In genomic region chr2:165558916-165559315, GRCm38 (mm10) we compare ENCODE assay signal across 21 mouse cellular contexts. TPM values are rescaled to one million over a fixed set of nuclear protein-coding genes. Genes with fewer than 3 reads are reported as not detected.
DNase-seq lines count a peak whose midpoint lies in the region; ATAC-seq and TF ChIP-seq lines count a peak whose summit lies in the region.
"Had no signal": no experiment of that assay in that cellular context is flagged by ENCODE, and none has a peak within 500 bp of the region (broad histone marks: within the 10 kb centered on the region; RNA-seq: fewer than 3 reads in every experiment).

No protein-coding gene starts in this region.

- DNase-seq in kidney, adult 11 months: peak; percentile 58
- DNase-seq in kidney, adult 2 months: peak; percentile 87
- peak; percentile 66 to 74 for DNase-seq in kidney, postnatal 25 days
- DNase-seq in lung, postnatal 14 days: peak; percentile 2
- no peak for DNase-seq in testis, postnatal 10 days (ENCODE audit: low spot score)
- DNase-seq in urinary bladder, adult 2 months (ENCODE audit: low spot score): no peak
- DNase-seq in heart, adult 9 months (ENCODE audit: low spot score in 2 of 2): no peak
- DNase-seq: adrenal gland, postnatal 36 days; cerebellum, adult 18-20 months; cerebellum, postnatal 25 days; heart, postnatal 14 days; liver; thymus, postnatal 4 days had no signal

- H3K9ac ChIP-seq in kidney, embryonic 14.5 days (ENCODE audit: low read depth, low read length): no peak overlapping the region
- H3K9ac ChIP-seq: embryonic facial prominence, embryonic 15.5 days; heart, embryonic 12.5 days; hindbrain, embryonic 13.5 days; neural tube, embryonic 12.5 days had no signal

- H3K36me3 ChIP-seq in kidney, embryonic 14.5 days (ENCODE audit: control insufficient read depth, insufficient read depth, low read length): no peaks in the 10 kb centered on the region
- H3K36me3 ChIP-seq in kidney, adult 2 months (ENCODE audit: control insufficient read depth, insufficient read depth, low read length): no peaks in the 10 kb centered on the region
- H3K36me3 ChIP-seq: embryonic facial prominence, embryonic 15.5 days; G1E; heart, embryonic 12.5 days; hindbrain, embryonic 13.5 days; neural tube, embryonic 12.5 days had no signal

- 0 out of 2 replicates have a peak, but pooled peaks cover 13% of the 10 kb centered on the region for H3K4me1 ChIP-seq in kidney, embryonic 14.5 days (ENCODE audit: control insufficient read depth, insufficient read depth, low read length)
- H3K4me1 ChIP-seq in kidney, adult 2 months (ENCODE audit: control insufficient read depth, insufficient read depth, low read length): peaks cover 18% of the 10 kb centered on the region

- no peak for ATAC-seq in kidney, embryonic 14.5 days (ENCODE audit: low FRiP score, low TSS enrichment)
- ATAC-seq: forebrain, embryonic 16.5 days had no signal

- WGBS in kidney, embryonic 14.5 days: 41% methylated on average over 11 of the region's 11 CpGs
- WGBS in kidney, adult 2 months: 16% methylated on average over 11 of the region's 11 CpGs

- H3K27ac ChIP-seq in kidney, embryonic 14.5 days (ENCODE audit: low read depth, low read length): no peak overlapping the region
- H3K27ac ChIP-seq in kidney, adult 2 months (ENCODE audit: insufficient read depth, low read depth, low read length): no peak overlapping the region
- H3K27ac ChIP-seq: embryonic facial prominence, embryonic 15.5 days; hindbrain, embryonic 13.5 days; neural tube, embryonic 12.5 days had no signal

- TF ChIP-seq POLR2A in kidney, adult 2 months (IDR thresholded peaks at IDR 0.05; ENCODE audit: low read depth, low read length): no peak

- no peak overlapping the region for H3K4me3 ChIP-seq in kidney, embryonic 14.5 days (ENCODE audit: low read length)
- no peak overlapping the region for H3K4me3 ChIP-seq in kidney, adult 2 months (ENCODE audit: insufficient read depth, low read depth, low read length)
- H3K4me3 ChIP-seq: embryonic facial prominence, embryonic 15.5 days; heart, embryonic 12.5 days; hindbrain, embryonic 13.5 days; neural tube, embryonic 12.5 days had no signal

- H3K9me3 ChIP-seq in kidney, embryonic 14.5 days (ENCODE audit: control insufficient read depth, low read length): no peaks in the 10 kb centered on the region
- H3K9me3 ChIP-seq: embryonic facial prominence, embryonic 15.5 days; heart, embryonic 12.5 days; hindbrain, embryonic 13.5 days; neural tube, embryonic 12.5 days had no signal

- no peak for TF ChIP-seq CTCF in kidney, adult 2 months (conservative IDR thresholded peaks at IDR 0.05; ENCODE audit: insufficient read depth, insufficient read length, low read depth, low read length)

- H3K27me3 ChIP-seq in kidney, embryonic 14.5 days (ENCODE audit: control insufficient read depth, insufficient read depth, low read length): peaks cover 6% of the 10 kb centered on the region
- no peaks in the 10 kb centered on the region for H3K27me3 ChIP-seq in kidney, adult 2 months (replicated peaks; ENCODE audit: control insufficient read depth, insufficient read depth, low read length)

- H3K4me2 ChIP-seq in kidney, embryonic 14.5 days (replicated peaks; ENCODE audit: low read depth, low read length): no peak overlapping the region
- H3K4me2 ChIP-seq: embryonic facial prominence, embryonic 15.5 days; heart, embryonic 12.5 days; hindbrain, embryonic 13.5 days; midbrain, embryonic 11.5 days; neural tube, embryonic 12.5 days had no signal

RNA-seq across cellular contexts. Expression of gene Eya2, which starts 35.9 kb away (rescaled TPM):
- 7.0 and 10.4 TPM in 2 replicates for polyA plus RNA-seq in kidney, embryonic 14.5 days (2014; fragmentation: Nextera tagmentation; extraction: Ambion mirVana)
- polyA plus RNA-seq in kidney, adult 2 months (2012; rRNA removed): 7.7 and 8.2 TPM in 2 replicates
- 12.4 and 14.9 TPM in 2 replicates for polyA plus RNA-seq in urinary bladder, adult 2 months (2012; rRNA removed)
- polyA plus RNA-seq: G1E had no signal

RNA-seq across cellular contexts. Expression of gene Slc2a10, which starts 55.3 kb away (rescaled TPM):
- polyA plus RNA-seq in kidney, embryonic 14.5 days (2014; fragmentation: Nextera tagmentation; extraction: Ambion mirVana): 3.0 and 6.9 TPM in 2 replicates
- 1.5 and 1.7 TPM in 2 replicates for polyA plus RNA-seq in kidney, adult 2 months (2012; rRNA removed)
- 7.1 and 7.3 TPM in 2 replicates for polyA plus RNA-seq in urinary bladder, adult 2 months (2012; rRNA removed)
- polyA plus RNA-seq: G1E had no signal

Comparison
In these comparisons a context has a peak if more than half of its experiments do, and no peak if none do; other contexts are left out.
1. DNase-seq: peak in kidney, adult 11 months (single experiment), kidney, adult 2 months (single experiment), kidney, postnatal 25 days (2 of 2) and lung, postnatal 14 days (single experiment); none in testis, postnatal 10 days (single experiment), urinary bladder, adult 2 months (single experiment) and heart, adult 9 months (0 of 2).